Mouse (Mus musculus) brain, embryonic 14.5 days (tissue): Measurements from ENCODE around the gene 2300003K06Rik.
"Not testable (repeated sequence)": the region's sequence is repeated elsewhere in the genome, so short reads cannot be mapped to it uniquely, and the experiment has no call there.

Experiments used
- CTCF ChIP-seq: fragments of 200-500 bp; IDR thresholded peaks from 2 replicates; pipeline ENCODE4 v1.5.1; 2012; ENCODE audit warnings: inconsistent platforms, mild to moderate bottlenecking, moderate library complexity, borderline replicate concordance; ENCODE audit not compliant: insufficient read depth, insufficient read length; ENCODE audit errors: extremely low read depth
- POLR2A ChIP-seq: fragments of 200-500 bp; IDR thresholded peaks from 2 replicates; pipeline ENCODE4 v1.6.1; 2012; ENCODE audit warnings: mild to moderate bottlenecking, inconsistent platforms, borderline replicate concordance; ENCODE audit not compliant: poor library complexity, insufficient read depth, insufficient read length, severe bottlenecking; ENCODE audit errors: extremely low read depth

GRCm38 (mm10) chr11:99804346-99804745, 33.5 kb downstream of the 2300003K06Rik start, which contains the start of gene Gm11554:
- TF ChIP-seq CTCF, POLR2A: not testable (repeated sequence)
